ENCODE assay signal across 14 mouse cellular contexts in the genomic region with DNA sequence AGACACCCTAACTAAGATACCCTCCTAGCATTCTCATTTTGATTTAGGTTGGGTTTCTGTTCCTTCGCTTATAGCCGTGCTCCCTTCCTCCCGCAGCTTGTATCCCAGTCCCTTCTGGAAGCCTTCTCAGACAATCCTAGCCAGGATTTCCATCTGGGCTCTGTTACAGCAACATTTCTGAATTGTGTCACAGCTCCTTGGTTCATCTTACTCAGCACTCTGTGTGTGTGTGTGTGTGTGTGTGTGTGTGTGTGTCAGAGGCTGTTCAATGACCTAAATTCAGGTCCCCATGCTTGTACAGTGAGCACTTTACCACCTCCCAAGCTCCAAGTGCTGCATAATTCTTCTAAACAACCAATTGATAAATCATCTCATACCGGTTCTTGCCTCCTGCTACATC. TPM values are rescaled to one million over a fixed set of nuclear protein-coding genes. Genes with fewer than 3 reads are reported as not detected.
DNase-seq lines count a peak whose midpoint lies in the region; ATAC-seq and TF ChIP-seq lines count a peak whose summit lies in the region.
"Had no signal": no experiment of that assay in that cellular context is flagged by ENCODE, and none has a peak within 500 bp of the region (broad histone marks: within the 10 kb centered on the region; RNA-seq: fewer than 3 reads in every experiment).

No protein-coding gene starts in this region.

- no peak overlapping the region for H3K4me2 ChIP-seq in forebrain, postnatal 0 days (ENCODE audit: low read depth)
- no peak overlapping the region for H3K4me2 ChIP-seq in forebrain, embryonic 13.5 days
- H3K4me2 ChIP-seq: embryonic facial prominence, embryonic 15.5 days; forebrain, embryonic 15.5 days; limb, embryonic 12.5 days had no signal

- H3K36me3 ChIP-seq in forebrain, postnatal 0 days (ENCODE audit: insufficient read depth) = no peaks in the 10 kb centered on the region
- no peaks in the 10 kb centered on the region for H3K36me3 ChIP-seq in forebrain, embryonic 13.5 days (ENCODE audit: poor library complexity, severe bottlenecking)
- H3K36me3 ChIP-seq: embryonic facial prominence, embryonic 15.5 days; forebrain, embryonic 15.5 days; limb, embryonic 12.5 days had no signal

- H3K9ac ChIP-seq in forebrain, postnatal 0 days = no peak overlapping the region
- H3K9ac ChIP-seq in forebrain, embryonic 13.5 days = no peak overlapping the region
- H3K9ac ChIP-seq: embryonic facial prominence, embryonic 15.5 days; forebrain, embryonic 15.5 days; limb, embryonic 12.5 days had no signal

- no peak for TF ChIP-seq CTCF in forebrain, postnatal 0 days (IDR thresholded peaks at IDR 0.05; ENCODE audit: low read depth)

- WGBS in forebrain, postnatal 0 days = 83% methylated on average over 4 of the region's 4 CpGs
- 91% methylated on average over 4 of the region's 4 CpGs for WGBS in forebrain, embryonic 13.5 days

- H3K4me3 ChIP-seq in forebrain, postnatal 0 days (ENCODE audit: low read depth, low read length) = no peak overlapping the region
- H3K4me3 ChIP-seq in forebrain, embryonic 13.5 days = no peak overlapping the region
- H3K4me3 ChIP-seq: embryonic facial prominence, embryonic 15.5 days; forebrain, embryonic 15.5 days; limb, embryonic 12.5 days had no signal

- H3K4me1 ChIP-seq in forebrain, postnatal 0 days (ENCODE audit: insufficient read depth) = no peaks in the 10 kb centered on the region
- no peaks in the 10 kb centered on the region for H3K4me1 ChIP-seq in forebrain, embryonic 13.5 days
- H3K4me1 ChIP-seq: embryonic facial prominence, embryonic 15.5 days; forebrain, embryonic 15.5 days; limb, embryonic 12.5 days had no signal

- H3K27ac ChIP-seq in forebrain, postnatal 0 days (ENCODE audit: low read depth, low read length) = no peak overlapping the region
- H3K27ac ChIP-seq in forebrain, embryonic 13.5 days = no peak overlapping the region
- H3K27ac ChIP-seq: embryonic facial prominence, embryonic 15.5 days; forebrain, embryonic 15.5 days; limb, embryonic 12.5 days had no signal

- ATAC-seq in forebrain, postnatal 0 days = no peak
- no peak for ATAC-seq in forebrain, embryonic 13.5 days
- no peak for ATAC-seq in erythroblast, adult 5-6 weeks (replicated peaks; ENCODE audit: low FRiP score, poor library complexity, severe bottlenecking)
- ATAC-seq: forebrain, embryonic 15.5 days had no signal

- peak; percentile 39 for DNase-seq in forebrain, postnatal 0 days
- peak; percentile 8 to 13 for DNase-seq in layer of hippocampus, adult 8-10 months (ENCODE audit: low spot score in 2 of 2)
- DNase-seq in layer of hippocampus, postnatal 10 days (ENCODE audit: low spot score in 2 of 2) = no peak
- DNase-seq in urinary bladder, postnatal 14 days (ENCODE audit: low spot score) = peak; percentile 9
- no peak for DNase-seq in urinary bladder, postnatal 10 days (ENCODE audit: low spot score)
- DNase-seq in skeletal muscle tissue, adult 2 months (ENCODE audit: low read depth, low spot score) = peak; percentile 51
- DNase-seq: adrenal gland, postnatal 25 days; cerebellum, adult 11 months; thymus, adult 18-20 months had no signal

- H3K9me3 ChIP-seq in forebrain, postnatal 0 days (ENCODE audit: low read length) = no peaks in the 10 kb centered on the region
- H3K9me3 ChIP-seq in forebrain, embryonic 13.5 days (replicated peaks) = no peaks in the 10 kb centered on the region
- H3K9me3 ChIP-seq: embryonic facial prominence, embryonic 15.5 days; forebrain, embryonic 15.5 days; limb, embryonic 12.5 days had no signal

- no peaks in the 10 kb centered on the region for H3K27me3 ChIP-seq in forebrain, postnatal 0 days (ENCODE audit: insufficient read depth, low read length)
- peaks cover 3% of the 10 kb centered on the region; the same call in 1 of the 2 replicates for H3K27me3 ChIP-seq in forebrain, embryonic 13.5 days
- H3K27me3 ChIP-seq: embryonic facial prominence, embryonic 15.5 days; forebrain, embryonic 15.5 days; limb, embryonic 12.5 days had no signal

RNA-seq across cellular contexts. Expression of gene Mgmt, which starts 14.0 kb away (rescaled TPM):
- total RNA-seq in forebrain, postnatal 0 days (2014; rRNA removed) = 0.29 and 0.31 TPM in 2 replicates
- polyA plus RNA-seq in forebrain, postnatal 0 days (2015; fragmentation: Nextera tagmentation; extraction: Ambion mirVana) = 0.98 and 1.2 TPM in 2 replicates
- polyA plus RNA-seq in forebrain, embryonic 13.5 days (2015; fragmentation: Nextera tagmentation; extraction: Ambion mirVana) = 1.6 and 1.9 TPM in 2 replicates
- 1 to 10 TPM in 2 of 4 experiments, under 1 TPM in 2; 0.56 to 2.0 (median 1.4) TPM for total RNA-seq in layer of hippocampus, adult 8-10 months (2022)
- total RNA-seq in layer of hippocampus, postnatal 10 days (2021) = under 1 TPM; 0.55 to 0.74 TPM
- not detected in 2 replicates for total RNA-seq in erythroblast, adult 5-6 weeks (2015; ENCODE audit: low replicate concordance)
- total RNA-seq in erythroblast, adult 5-6 weeks (2017; ENCODE audit: low replicate concordance) = 0.28 and 0.43 TPM in 2 replicates

Comparison
In these comparisons a context has a peak if more than half of its experiments do, and no peak if none do; other contexts are left out.
1. DNase-seq: peak in forebrain, postnatal 0 days (single experiment), layer of hippocampus, adult 8-10 months (2 of 2), urinary bladder, postnatal 14 days (single experiment) and skeletal muscle tissue, adult 2 months (single experiment); none in layer of hippocampus, postnatal 10 days (0 of 2) and urinary bladder, postnatal 10 days (single experiment).